Mouse (Mus musculus) kidney, postnatal 0 days (tissue): ENCODE data around the gene Slc8a1. TPM values are rescaled to one million over a fixed set of nuclear protein-coding genes. Genes with fewer than 3 reads are reported as not detected.

ENCODE experiments used
- ATAC-seq: fragments of 200-750 bp; cut with Nextera tagmentation; replicated peaks from 2 replicates; pipeline ENCODE4 v1.8.0; 2017; ENCODE audit warnings: low read depth, moderate number of reproducible peaks, moderate TSS enrichment, moderate library complexity; ENCODE audit not compliant: low FRiP score
- DNase-seq: peaks from one replicate; pipeline ENCODE4 v3.0.0-alpha.2; 2016; ENCODE audit warnings: low spot score
- H3K27ac ChIP-seq: fragments of 300-500 bp; sonication (generic); 2 replicates; pipeline ENCODE4 v1.5.1; 2014; ENCODE audit warnings: mild to moderate bottlenecking
- H3K27me3 ChIP-seq: fragments of 300-500 bp; sonication (generic); 2 replicates; pipeline ENCODE4 v1.6.1; 2014; ENCODE audit warnings: low read length, mixed read lengths; ENCODE audit not compliant: insufficient read depth
- H3K36me3 ChIP-seq: fragments of 300-500 bp; sonication (generic); 2 replicates; pipeline ENCODE4 v1.6.1; 2014; ENCODE audit warnings: low read length, mixed read lengths; ENCODE audit not compliant: insufficient read depth
- H3K4me1 ChIP-seq: fragments of 300-500 bp; sonication (generic); replicated peaks from 2 replicates; pipeline ENCODE4 v1.6.1; 2014; ENCODE audit warnings: antibody characterized with exemption, low read length, mixed read lengths; ENCODE audit not compliant: insufficient read depth
- H3K4me2 ChIP-seq: fragments of 300-500 bp; sonication (generic); 2 replicates; pipeline ENCODE4 v1.6.1; 2014; ENCODE audit warnings: mild to moderate bottlenecking, low read length, moderate library complexity, mixed read lengths
- H3K4me3 ChIP-seq: fragments of 300-500 bp; sonication (generic); replicated peaks from 2 replicates; pipeline ENCODE4 v1.5.1; 2014; ENCODE audit warnings: low read depth, low read length
- H3K9ac ChIP-seq: fragments of 300-500 bp; sonication (generic); 2 replicates; pipeline ENCODE4 v1.6.1; 2014; ENCODE audit warnings: low read depth, low read length
- H3K9me3 ChIP-seq: fragments of 300-500 bp; sonication (generic); replicated peaks from 2 replicates; pipeline ENCODE4 v1.6.1; 2016; ENCODE audit warnings: low read length, inconsistent platforms, mixed read lengths
- CTCF ChIP-seq: IDR thresholded peaks from 2 replicates; pipeline ENCODE4 v1.5.1; 2016; ENCODE audit warnings: antibody characterized with exemption, low read depth, mild to moderate bottlenecking, moderate library complexity
- WGBS: fragments of 180-500 bp; shearing (Covaris S2); extraction: QIAGEN DNeasy Blood & Tissue Kit; methylation state at CpG from one replicate; pipeline ENCODE4 v1.1.7; 2014; 5-methylcytosine and 5-hydroxymethylcytosine counted together
- polyA plus RNA-seq: library from polyadenylated mRNA; unstranded; fragments of >200 nt; fragmentation: Nextera tagmentation; extraction: Ambion mirVana; gene quantifications from 2 replicates; pipeline ENCODE4 v1.2.1, GENCODE M21; 2015

The Slc8a1 gene
- polyA plus RNA-seq, 1 experiment from 2014 or later = 12.9 TPM

- Histone ChIP-seq H3K9me3 (no peaks in the 10 kb centered on the region), H3K4me3 (no peak overlapping the region), H3K9ac (no peak overlapping the region), H3K27me3 (no peaks in the 10 kb centered on the region), H3K4me2 (no peak overlapping the region), H3K4me1 (0 out of 2 replicates have a peak, but pooled peaks cover 3% of the 10 kb centered on the region), H3K27ac (no peak overlapping the region), H3K36me3 (no peaks in the 10 kb centered on the region)
- DNase-seq (no peak), ATAC-seq (no peak)
- 82% methylated on average over 3 of the region's 3 CpGs for WGBS
- no peak for TF ChIP-seq CTCF
Observed at GRCm38 (mm10) chr17:81544926-81545325, 193.3 kb downstream of the Slc8a1 start.

DNA sequence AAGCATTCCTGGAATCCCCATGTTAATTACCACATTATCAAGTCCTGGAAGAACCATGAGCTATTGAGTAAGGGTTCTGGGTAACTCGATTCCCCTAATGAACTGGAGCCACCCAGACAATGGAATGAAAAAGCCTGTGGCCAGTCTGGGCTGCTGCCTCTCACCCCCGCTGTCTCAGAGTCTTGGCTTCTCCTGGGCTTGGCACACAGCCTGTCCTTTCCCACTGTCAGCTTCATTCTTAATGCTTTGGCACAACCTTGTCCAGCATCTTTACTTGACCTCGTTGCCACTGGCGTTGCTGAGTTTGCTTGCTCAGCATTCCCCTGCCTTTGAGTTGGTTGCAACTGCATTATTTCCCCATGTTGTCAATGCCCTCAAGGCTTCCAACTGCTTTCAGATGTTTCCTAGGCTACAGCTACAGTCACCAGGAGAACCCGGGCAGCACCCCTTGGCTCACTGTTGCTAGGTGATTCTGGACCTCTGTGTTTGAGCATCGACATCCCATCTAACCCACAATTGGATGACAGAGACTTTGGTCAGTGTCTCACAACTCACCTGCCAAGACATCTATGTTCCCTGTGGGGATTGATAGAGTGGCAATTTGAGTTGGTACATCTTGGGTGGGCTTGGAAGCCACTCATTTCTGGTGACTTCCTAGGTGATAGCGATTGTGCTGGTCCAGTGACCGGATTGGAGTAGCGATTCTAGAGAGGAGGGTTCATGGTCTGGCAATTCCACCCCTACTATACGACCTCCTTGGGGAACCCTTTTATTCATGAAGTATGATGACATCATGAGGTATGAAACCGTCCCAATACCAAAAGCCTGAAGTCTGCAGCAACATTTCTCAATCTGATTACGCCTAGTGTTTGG lies 195.6 kb downstream of the Slc8a1 start:
- Histone ChIP-seq H3K9ac (no peak overlapping the region), H3K9me3 (no peaks in the 10 kb centered on the region), H3K4me2 (no peak overlapping the region), H3K4me1 (0 out of 2 replicates have a peak, but pooled peaks cover 3% of the 10 kb centered on the region), H3K27ac (no peak overlapping the region), H3K27me3 (no peaks in the 10 kb centered on the region), H3K4me3 (no peak overlapping the region), H3K36me3 (no peaks in the 10 kb centered on the region)
- ATAC-seq (no peak), DNase-seq (no peak)
- no peak for TF ChIP-seq CTCF
- 80% methylated on average over 12 of the region's 12 CpGs for WGBS

GRCm38 (mm10) chr17:81538163-81539160 lies 199.7 kb downstream of the Slc8a1 start:
- H3K4me2 ChIP-seq = no peak overlapping the region
- H3K9ac ChIP-seq = no peak overlapping the region
- 61% methylated on average over 9 of the region's 9 CpGs for WGBS
- H3K36me3 ChIP-seq = no peaks in the 10 kb centered on the region
- H3K4me1 ChIP-seq = no peaks in the 10 kb centered on the region
- H3K27me3 ChIP-seq = no peaks in the 10 kb centered on the region
- H3K9me3 ChIP-seq = no peaks in the 10 kb centered on the region
- no peak for TF ChIP-seq CTCF
- DNase-seq (no peak), ATAC-seq (no peak)
- H3K27ac ChIP-seq = no peak overlapping the region
- H3K4me3 ChIP-seq = no peak overlapping the region

- no peak overlapping the region for H3K9ac ChIP-seq
- TF ChIP-seq CTCF = no peak
- H3K4me1 ChIP-seq = no peaks in the 10 kb centered on the region
- H3K27me3 ChIP-seq = no peaks in the 10 kb centered on the region
- DNase-seq (no peak), ATAC-seq (no peak)
- H3K4me2 ChIP-seq = no peak overlapping the region
- no peak overlapping the region for H3K4me3 ChIP-seq
- no peak overlapping the region for H3K27ac ChIP-seq
- no peaks in the 10 kb centered on the region for H3K36me3 ChIP-seq
- WGBS = 91% methylated on average over 3 of the region's 3 CpGs
- H3K9me3 ChIP-seq = no peaks in the 10 kb centered on the region
Observed at GRCm38 (mm10) chr17:81536093-81536492, 202.1 kb downstream of the Slc8a1 start.

DNA sequence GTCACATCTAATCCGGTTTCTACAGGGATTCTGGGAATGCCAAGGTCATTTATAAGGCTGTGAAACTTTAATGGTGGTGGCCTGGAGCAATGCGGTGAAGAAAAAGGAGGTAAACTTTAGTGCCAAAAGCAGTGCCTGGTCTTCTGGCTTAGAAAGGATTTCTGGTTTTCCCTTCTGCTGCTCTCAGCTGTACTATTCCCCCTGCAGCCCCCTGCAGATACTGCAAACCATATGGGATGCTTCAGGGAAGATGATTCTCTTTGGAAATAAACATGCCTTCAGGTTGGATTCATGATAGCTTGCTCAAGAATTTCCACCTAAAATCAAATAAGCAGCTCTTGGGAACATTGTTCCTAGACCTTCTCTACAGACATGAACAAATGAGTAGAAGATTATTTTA lies 208.3 kb downstream of the Slc8a1 start:
- no peaks in the 10 kb centered on the region for H3K27me3 ChIP-seq
- H3K4me3 ChIP-seq = no peak overlapping the region
- H3K36me3 ChIP-seq = no peaks in the 10 kb centered on the region
- ATAC-seq (no peak), DNase-seq (no peak)
- H3K9me3 ChIP-seq = no peaks in the 10 kb centered on the region
- no peaks in the 10 kb centered on the region for H3K4me1 ChIP-seq
- no peak overlapping the region for H3K4me2 ChIP-seq
- H3K27ac ChIP-seq = no peak overlapping the region
- TF ChIP-seq CTCF = no peak
- WGBS = 74% methylated on average over 2 of the region's 2 CpGs
- H3K9ac ChIP-seq = no peak overlapping the region

DNA sequence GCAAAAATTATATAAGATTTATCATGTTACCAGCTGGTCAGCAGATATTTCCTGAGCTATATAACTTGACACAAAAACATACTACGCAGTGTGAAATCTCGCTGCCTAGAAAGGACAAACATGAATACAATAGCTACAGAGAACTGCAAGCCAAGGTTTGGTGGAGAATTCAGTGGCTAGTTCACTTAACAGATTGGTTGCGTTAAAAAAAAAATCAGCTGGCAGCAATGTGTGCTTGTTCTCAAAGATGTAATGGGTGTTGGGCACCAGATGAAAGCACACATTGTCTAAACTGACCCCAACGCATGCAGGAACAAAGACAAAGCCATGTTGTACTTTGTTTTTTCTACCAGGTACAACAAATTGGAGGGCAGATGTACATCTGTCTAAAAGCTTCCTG lies 209.2 kb downstream of the Slc8a1 start:
- Histone ChIP-seq H3K9me3 (no peaks in the 10 kb centered on the region), H3K27me3 (no peaks in the 10 kb centered on the region), H3K27ac (no peak overlapping the region), H3K4me2 (no peak overlapping the region), H3K36me3 (no peaks in the 10 kb centered on the region), H3K4me3 (no peak overlapping the region), H3K4me1 (no peaks in the 10 kb centered on the region), H3K9ac (no peak overlapping the region)
- DNase-seq = no peak
- ATAC-seq = no peak
- TF ChIP-seq CTCF = no peak
- 86% methylated on average over 4 of the region's 4 CpGs for WGBS
